9 mouse cellular contexts compared by ENCODE assay signal in the genomic region with DNA sequence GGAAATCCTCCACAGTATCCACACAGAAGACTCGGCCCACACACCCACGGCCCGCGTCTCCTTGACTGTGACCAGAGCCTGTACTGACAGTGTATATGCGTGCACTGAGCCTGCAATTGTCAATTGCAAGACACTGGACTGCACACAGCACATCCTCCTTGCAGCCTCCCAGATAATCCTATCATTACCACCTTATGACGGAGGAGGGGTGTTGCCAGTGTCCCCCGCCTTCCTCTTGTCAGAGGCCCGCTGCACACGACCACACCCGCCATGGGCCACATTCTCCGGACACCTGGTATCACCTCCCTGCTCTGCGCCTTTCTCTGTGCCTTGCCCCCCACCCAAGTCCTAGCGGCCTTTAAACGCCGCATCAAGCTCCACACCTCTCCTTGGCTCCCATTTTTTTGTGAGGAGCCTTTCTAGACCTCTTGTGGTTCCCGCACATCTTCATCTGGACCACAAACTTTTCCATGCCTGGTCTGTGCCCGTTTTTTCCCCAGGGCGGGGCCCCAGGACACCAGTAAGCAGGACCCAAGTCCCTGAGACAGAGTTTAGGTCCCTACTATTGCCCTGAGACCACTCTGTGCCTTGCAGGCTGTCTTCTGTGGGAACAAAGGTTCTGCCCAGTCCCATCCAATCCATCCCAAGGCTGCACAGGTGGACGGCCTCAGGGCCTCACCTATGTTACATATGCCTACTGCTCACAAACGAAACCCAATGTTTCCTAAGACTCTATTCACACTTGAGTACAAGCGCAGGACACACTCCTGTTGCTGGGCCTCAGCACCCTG. TPM values are rescaled to one million over a fixed set of nuclear protein-coding genes. Genes with fewer than 3 reads are reported as not detected.
DNase-seq lines count a peak whose midpoint lies in the region; ATAC-seq and TF ChIP-seq lines count a peak whose summit lies in the region.
"Had no signal": no experiment of that assay in that cellular context is flagged by ENCODE, and none has a peak within 500 bp of the region (broad histone marks: within the 10 kb centered on the region; RNA-seq: fewer than 3 reads in every experiment).

No protein-coding gene starts in this region.

- peak overlapping the region; percentile 80; the same call in 1 of the 2 replicates for H3K4me2 ChIP-seq in kidney, postnatal 0 days (ENCODE audit: low read length)
- peak overlapping the region; percentile 56; the same call in 1 of the 2 replicates for H3K4me2 ChIP-seq in forebrain, embryonic 14.5 days (ENCODE audit: low read length)
- peak overlapping the region; percentile 70; the same call in 1 of the 2 replicates for H3K4me2 ChIP-seq in limb, embryonic 14.5 days (replicated peaks; ENCODE audit: low read depth, low read length, severe bottlenecking)
- H3K4me2 ChIP-seq in neural tube, embryonic 12.5 days (replicated peaks) = peak overlapping the region; percentile 68; the same call in 1 of the 2 replicates

- H3K9me3 ChIP-seq in kidney, postnatal 0 days (replicated peaks; ENCODE audit: low read length) = no peaks in the 10 kb centered on the region
- no peaks in the 10 kb centered on the region for H3K9me3 ChIP-seq in forebrain, embryonic 14.5 days (replicated peaks; ENCODE audit: control insufficient read depth, low read length)
- H3K9me3 ChIP-seq in limb, embryonic 14.5 days (ENCODE audit: control insufficient read depth, low read length) = no peaks in the 10 kb centered on the region
- H3K9me3 ChIP-seq in neural tube, embryonic 12.5 days = no peaks in the 10 kb centered on the region

- no peak for ATAC-seq in kidney, postnatal 0 days (replicated peaks; ENCODE audit: low FRiP score, low read depth)
- ATAC-seq in forebrain, embryonic 14.5 days = no peak
- ATAC-seq in limb, embryonic 14.5 days (ENCODE audit: low FRiP score, low read depth) = no peak
- ATAC-seq in neural tube, embryonic 12.5 days (ENCODE audit: low FRiP score, low read depth) = no peak
- ATAC-seq: intestine, postnatal 0 days had no signal

- H3K36me3 ChIP-seq in kidney, postnatal 0 days (ENCODE audit: insufficient read depth, low read length) = no peaks in the 10 kb centered on the region
- no peaks in the 10 kb centered on the region for H3K36me3 ChIP-seq in forebrain, embryonic 14.5 days (ENCODE audit: control insufficient read depth, insufficient read depth, low read length)
- H3K36me3 ChIP-seq in limb, embryonic 14.5 days (ENCODE audit: control insufficient read depth, insufficient read depth, low read length) = no peaks in the 10 kb centered on the region
- H3K36me3 ChIP-seq in neural tube, embryonic 12.5 days = no peaks in the 10 kb centered on the region

- peaks cover 28% of the 10 kb centered on the region for H3K4me1 ChIP-seq in kidney, postnatal 0 days (replicated peaks; ENCODE audit: insufficient read depth, low read length)
- H3K4me1 ChIP-seq in forebrain, embryonic 14.5 days (ENCODE audit: control insufficient read depth, insufficient read depth, low read length) = peaks cover 26% of the 10 kb centered on the region
- H3K4me1 ChIP-seq in limb, embryonic 14.5 days (ENCODE audit: control insufficient read depth, insufficient read depth, low read length) = peaks cover 46% of the 10 kb centered on the region
- peaks cover 40% of the 10 kb centered on the region for H3K4me1 ChIP-seq in neural tube, embryonic 12.5 days

- WGBS in kidney, postnatal 0 days = 84% methylated on average over 21 of the region's 21 CpGs
- WGBS in forebrain, embryonic 14.5 days = 92% methylated on average over 21 of the region's 21 CpGs
- 83% methylated on average over 20 of the region's 21 CpGs for WGBS in limb, embryonic 14.5 days
- WGBS in neural tube, embryonic 12.5 days = 89% methylated on average over 21 of the region's 21 CpGs

- no peak for TF ChIP-seq POLR2A in limb, embryonic 14.5 days (IDR thresholded peaks at IDR 0.05; ENCODE audit: borderline replicate concordance, extremely low read depth, insufficient read depth, insufficient read length)

- H3K4me3 ChIP-seq in kidney, postnatal 0 days (replicated peaks; ENCODE audit: low read depth, low read length) = no peak overlapping the region
- no peak overlapping the region for H3K4me3 ChIP-seq in forebrain, embryonic 14.5 days (ENCODE audit: low read depth, low read length)
- H3K4me3 ChIP-seq in limb, embryonic 14.5 days (replicated peaks; ENCODE audit: low read length) = no peak overlapping the region
- no peak overlapping the region for H3K4me3 ChIP-seq in neural tube, embryonic 12.5 days
- no peak overlapping the region for H3K4me3 ChIP-seq in layer of hippocampus, adult 2 months

- no peaks in the 10 kb centered on the region for H3K27me3 ChIP-seq in kidney, postnatal 0 days (ENCODE audit: insufficient read depth, low read length)
- H3K27me3 ChIP-seq in forebrain, embryonic 14.5 days (replicated peaks; ENCODE audit: control insufficient read depth, insufficient read depth, low read length) = 0 out of 2 replicates have a peak, but pooled peaks cover 4% of the 10 kb centered on the region
- H3K27me3 ChIP-seq in limb, embryonic 14.5 days (ENCODE audit: control insufficient read depth, insufficient read depth, low read length) = no peaks in the 10 kb centered on the region
- H3K27me3 ChIP-seq in neural tube, embryonic 12.5 days (replicated peaks) = peaks cover 12% of the 10 kb centered on the region

- 0 out of 2 replicates have a peak overlapping the region, but pooled peaks have one; percentile 70 for H3K27ac ChIP-seq in kidney, postnatal 0 days
- no peak overlapping the region for H3K27ac ChIP-seq in forebrain, embryonic 14.5 days (ENCODE audit: low read depth, low read length)
- H3K27ac ChIP-seq in limb, embryonic 14.5 days (replicated peaks; ENCODE audit: low read depth, low read length) = no peak overlapping the region
- no peak overlapping the region for H3K27ac ChIP-seq in neural tube, embryonic 12.5 days
- H3K27ac ChIP-seq in layer of hippocampus, adult 2 months = no peak overlapping the region

- H3K9ac ChIP-seq in kidney, postnatal 0 days (ENCODE audit: low read depth, low read length) = no peak overlapping the region
- H3K9ac ChIP-seq in forebrain, embryonic 14.5 days (ENCODE audit: low read length) = no peak overlapping the region
- H3K9ac ChIP-seq in limb, embryonic 14.5 days (ENCODE audit: low read depth, low read length, severe bottlenecking) = no peak overlapping the region
- H3K9ac ChIP-seq in neural tube, embryonic 12.5 days = no peak overlapping the region

- TF ChIP-seq CTCF in kidney, postnatal 0 days (IDR thresholded peaks at IDR 0.05; ENCODE audit: low read depth) = no peak
- TF ChIP-seq CTCF in layer of hippocampus, adult 2 months (conservative IDR thresholded peaks at IDR 0.05) = no peak

- DNase-seq in kidney, postnatal 0 days (ENCODE audit: low spot score) = no peak
- no peak for DNase-seq in kidney, postnatal 36 days
- DNase-seq in forebrain, embryonic 14.5 days (ENCODE audit: low spot score) = no peak
- no peak for DNase-seq in limb, embryonic 14.5 days (ENCODE audit: low spot score)
- no peak for DNase-seq in urinary bladder, adult 2 months (ENCODE audit: low spot score)
- DNase-seq in layer of hippocampus, adult 2 months (ENCODE audit: low spot score in 2 of 2) = no peak
- DNase-seq: thymus, postnatal 4 days had no signal

RNA-seq across cellular contexts. Expression of gene Actg1, which starts 44.6 kb away (rescaled TPM):
- 2,251 and 2,404 TPM in 2 replicates for polyA plus RNA-seq in kidney, postnatal 0 days (2015; fragmentation: Nextera tagmentation; extraction: Ambion mirVana)
- 3,852 and 3,863 TPM in 2 replicates for polyA plus RNA-seq in forebrain, embryonic 14.5 days (2014; fragmentation: Nextera tagmentation; extraction: Ambion mirVana)
- 1,359 and 1,631 TPM in 2 replicates for polyA plus RNA-seq in limb, embryonic 14.5 days (2012; rRNA removed)
- polyA plus RNA-seq in limb, embryonic 14.5 days (2014; fragmentation: Nextera tagmentation; extraction: Ambion mirVana) = 2,223 and 2,513 TPM in 2 replicates
- 3,655 and 3,681 TPM in 2 replicates for polyA plus RNA-seq in neural tube, embryonic 12.5 days (2016; fragmentation: Nextera tagmentation; extraction: Ambion mirVana)
- polyA plus RNA-seq in urinary bladder, adult 2 months (2012; rRNA removed) = 1,024 and 1,454 TPM in 2 replicates
- total RNA-seq in layer of hippocampus, adult 2 months (2021) = 1,000 to 10,000 TPM; 1,285 to 1,295 TPM

RNA-seq across cellular contexts. Expression of gene Fscn2, which starts 57.6 kb away (rescaled TPM):
- polyA plus RNA-seq in kidney, postnatal 0 days (2015; fragmentation: Nextera tagmentation; extraction: Ambion mirVana) = 1.3 and 1.5 TPM in 2 replicates
- 0.75 and 1.4 TPM in 2 replicates for polyA plus RNA-seq in forebrain, embryonic 14.5 days (2014; fragmentation: Nextera tagmentation; extraction: Ambion mirVana)
- 0.32 and 0.36 TPM in 2 replicates for polyA plus RNA-seq in limb, embryonic 14.5 days (2012; rRNA removed)
- 0.88 and 1.6 TPM in 2 replicates for polyA plus RNA-seq in limb, embryonic 14.5 days (2014; fragmentation: Nextera tagmentation; extraction: Ambion mirVana)
- 1.1 and 1.6 TPM in 2 replicates for polyA plus RNA-seq in neural tube, embryonic 12.5 days (2016; fragmentation: Nextera tagmentation; extraction: Ambion mirVana)
- polyA plus RNA-seq in urinary bladder, adult 2 months (2012; rRNA removed) = 0.25 TPM in 1 of 2 replicates, not detected in the other
- total RNA-seq in layer of hippocampus, adult 2 months (2021) = 1 to 10 TPM in 1 of 2 experiments, under 1 TPM in 1; 0.69 to 1.1 TPM
